25 mouse cellular contexts compared by ENCODE assay signal in the genomic region with DNA sequence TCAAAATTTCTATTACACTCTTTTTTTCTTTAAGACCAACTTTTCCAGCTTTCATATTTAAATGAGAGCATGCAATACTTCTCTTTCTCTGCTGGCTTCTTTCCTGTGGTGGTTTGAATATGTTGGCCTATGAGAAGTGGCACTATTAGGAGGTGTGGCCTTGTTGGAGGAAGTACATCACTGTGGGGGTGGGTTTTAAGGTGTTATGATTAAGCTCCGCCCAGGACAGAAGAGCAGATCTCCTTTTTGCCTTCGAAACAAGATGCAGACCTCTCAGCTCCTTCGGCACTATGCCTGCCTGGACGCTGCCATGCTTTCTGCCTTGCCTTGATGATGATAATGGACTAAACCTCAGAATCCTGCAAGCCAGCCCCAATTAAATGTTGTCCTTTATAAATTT. TPM values are rescaled to one million over a fixed set of nuclear protein-coding genes. Genes with fewer than 3 reads are reported as not detected.
DNase-seq lines count a peak whose midpoint lies in the region; ATAC-seq and TF ChIP-seq lines count a peak whose summit lies in the region.
"Had no signal": no experiment of that assay in that cellular context is flagged by ENCODE, and none has a peak within 500 bp of the region (broad histone marks: within the 10 kb centered on the region; RNA-seq: fewer than 3 reads in every experiment).

No protein-coding gene starts in this region.

- no peak overlapping the region for H3K27ac ChIP-seq in MEL (ENCODE audit: control insufficient read depth, low read depth, low read length)
- H3K27ac ChIP-seq in thymus, adult 2 months (ENCODE audit: control insufficient read depth, insufficient read depth, low read length): no peak overlapping the region
- H3K27ac ChIP-seq in heart, adult 2 months: no peak overlapping the region
- H3K27ac ChIP-seq: embryonic facial prominence, embryonic 15.5 days; forebrain, embryonic 10.5 days; heart, embryonic 13.5 days; hindbrain, embryonic 12.5 days; hindbrain, postnatal 0 days; intestine, embryonic 15.5 days had no signal

- H3K9me3 ChIP-seq in MEL (replicated peaks; ENCODE audit: insufficient read depth, low read length): no peaks in the 10 kb centered on the region
- H3K9me3 ChIP-seq: embryonic facial prominence, embryonic 15.5 days; forebrain, embryonic 10.5 days; heart, embryonic 13.5 days; hindbrain, embryonic 12.5 days; intestine, embryonic 15.5 days had no signal

- 82% methylated on average over 4 of the region's 4 CpGs for WGBS in thymus, adult 2 months
- 75% methylated on average over 4 of the region's 4 CpGs for WGBS in heart, adult 2 months

- no peak for TF ChIP-seq EP300 in MEL (IDR thresholded peaks at IDR 0.05; ENCODE audit: low read depth in 1 of 2, low read length in 2 of 2)
- no peak for TF ChIP-seq EP300 in heart, adult 2 months (IDR thresholded peaks at IDR 0.05; ENCODE audit: insufficient read depth, low read depth, low read length)

- no peaks in the 10 kb centered on the region; a peak in 1 of 4 replicates for H3K4me1 ChIP-seq in MEL (ENCODE audit: control insufficient read depth in 1 of 2, insufficient read depth in 2 of 2, low read length in 2 of 2)
- H3K4me1 ChIP-seq in thymus, adult 2 months (replicated peaks; ENCODE audit: control insufficient read depth, insufficient read depth, low read length): no peaks in the 10 kb centered on the region
- no peaks in the 10 kb centered on the region for H3K4me1 ChIP-seq in heart, adult 2 months (ENCODE audit: control insufficient read depth, insufficient read depth, low read length)
- H3K4me1 ChIP-seq: embryonic facial prominence, embryonic 15.5 days; forebrain, embryonic 10.5 days; heart, embryonic 13.5 days; hindbrain, embryonic 12.5 days; intestine, embryonic 15.5 days had no signal

- peak in 1 of 2 experiments; percentile 43; a peak in 1 of 4 replicates for TF ChIP-seq POLR2A in MEL (IDR thresholded peaks at IDR 0.05; ENCODE audit: control insufficient read depth in 1 of 2, insufficient read depth in 1 of 2, low read depth in 1 of 2, low read length in 2 of 2, poor library complexity in 1 of 2)
- no peak for TF ChIP-seq POLR2A in thymus, adult 2 months (IDR thresholded peaks at IDR 0.05; ENCODE audit: control insufficient read depth, extremely low read depth, insufficient read depth, low read length, poor library complexity)
- TF ChIP-seq POLR2A in heart, adult 2 months (IDR thresholded peaks at IDR 0.05; ENCODE audit: insufficient read depth, low read depth, low read length): no peak

- intact Hi-C loops in heart, adult 2 months (cut with DNase I): loop anchor here (2.0 kb wide), 1 partner anchor 101 kb away; no protein-coding TSS in a partner anchor

- no peaks in the 10 kb centered on the region for H3K36me3 ChIP-seq in MEL (ENCODE audit: control insufficient read depth in 1 of 2, insufficient read depth in 2 of 2, low read length in 2 of 2)
- H3K36me3 ChIP-seq in splenic B cell, adult 2 months (ENCODE audit: control insufficient read depth, insufficient read depth, low read length, poor library complexity, severe bottlenecking): no peaks in the 10 kb centered on the region
- H3K36me3 ChIP-seq in thymus, adult 2 months (ENCODE audit: control insufficient read depth, insufficient read depth, low read length): no peaks in the 10 kb centered on the region
- no peaks in the 10 kb centered on the region for H3K36me3 ChIP-seq in heart, adult 2 months (ENCODE audit: control insufficient read depth, insufficient read depth, low read length)
- H3K36me3 ChIP-seq: embryonic facial prominence, embryonic 15.5 days; forebrain, embryonic 10.5 days; heart, embryonic 13.5 days; hindbrain, embryonic 12.5 days; intestine, embryonic 15.5 days had no signal

- peak; percentile 52; the same call in 1 of the 2 replicates for ATAC-seq in common myeloid progenitor, adult 5-6 weeks (replicated peaks; ENCODE audit: low read depth, poor library complexity, severe bottlenecking)
- no peak for ATAC-seq in frontal cortex, adult (ENCODE audit: low TSS enrichment)
- ATAC-seq: forebrain, embryonic 14.5 days; hindbrain, postnatal 0 days; intestine, embryonic 15.5 days had no signal

- H3K79me2 ChIP-seq in MEL (ENCODE audit: control insufficient read depth, insufficient read depth, low read length, poor library complexity): no peaks in the 10 kb centered on the region
- no peaks in the 10 kb centered on the region for H3K79me2 ChIP-seq in heart, adult 2 months (replicated peaks; ENCODE audit: control insufficient read depth, insufficient read depth, low read length)

- H3K27me3 ChIP-seq in MEL (ENCODE audit: control insufficient read depth in 1 of 2, insufficient read depth in 2 of 2, low read length in 2 of 2): peaks cover 0 to 10% of the 10 kb centered on the region in 2 experiments; a peak in 1 of 4 replicates
- H3K27me3 ChIP-seq in splenic B cell, adult 2 months (ENCODE audit: control insufficient read depth, insufficient read depth, low read length, poor library complexity, severe bottlenecking): no peaks in the 10 kb centered on the region
- no peaks in the 10 kb centered on the region for H3K27me3 ChIP-seq in thymus, adult 2 months (ENCODE audit: control insufficient read depth, insufficient read depth, low read length)
- H3K27me3 ChIP-seq in heart, adult 2 months (ENCODE audit: control insufficient read depth, insufficient read depth, low read length): no peaks in the 10 kb centered on the region
- H3K27me3 ChIP-seq: embryonic facial prominence, embryonic 15.5 days; heart, embryonic 13.5 days; hindbrain, embryonic 12.5 days; intestine, embryonic 15.5 days had no signal

- no peak for TF ChIP-seq RAD21 in MEL (IDR thresholded peaks at IDR 0.05; ENCODE audit: low read depth, low read length)

- no peak for TF ChIP-seq CTCF in MEL (IDR thresholded peaks at IDR 0.05 in 2 of 3, conservative IDR thresholded peaks at IDR 0.05 in 1 of 3; ENCODE audit: control insufficient read depth in 1 of 3, insufficient read depth in 1 of 3, low read depth in 2 of 3, low read length in 3 of 3, poor library complexity in 1 of 3, severe bottlenecking in 1 of 3)
- TF ChIP-seq CTCF in thymus, adult 2 months (IDR thresholded peaks at IDR 0.05; ENCODE audit: borderline replicate concordance, control insufficient read depth, extremely low read depth, insufficient read depth, low read length, poor library complexity): no peak
- TF ChIP-seq CTCF in heart, adult 2 months (IDR thresholded peaks at IDR 0.05): no peak

- H3K9ac ChIP-seq in MEL (ENCODE audit: control insufficient read depth, low read depth, low read length, poor library complexity, severe bottlenecking): no peak overlapping the region
- H3K9ac ChIP-seq in heart, adult 2 months (ENCODE audit: low read depth, low read length): no peak overlapping the region
- H3K9ac ChIP-seq: embryonic facial prominence, embryonic 15.5 days; heart, embryonic 13.5 days; hindbrain, embryonic 12.5 days; intestine, embryonic 15.5 days had no signal

- peak; percentile 75 for DNase-seq in 416B (ENCODE audit: low read depth)
- DNase-seq in MEL (ENCODE audit: low read depth, low spot score): peak; percentile 83
- DNase-seq in splenic B cell, adult 2 months (ENCODE audit: low read depth, low spot score): peak; percentile 16
- no peak for DNase-seq in thymus, adult 2 months
- DNase-seq in heart, adult 2 months: no peak
- DNase-seq: adrenal gland, postnatal 10 days; cerebellum, adult 18-20 months; cerebellum, postnatal 10 days; embryo, embryonic 11 days; gastrocnemius, postnatal 36 days; heart, postnatal 4 days; kidney, adult 18-20 months had no signal

- no peak overlapping the region for H3K4me3 ChIP-seq in MEL (ENCODE audit: control insufficient read depth in 1 of 2, insufficient read depth in 1 of 2, low read depth in 2 of 2, low read length in 2 of 2)
- no peak overlapping the region for H3K4me3 ChIP-seq in thymus, adult 2 months (ENCODE audit: control insufficient read depth, insufficient read depth, low read length)
- no peak overlapping the region for H3K4me3 ChIP-seq in heart, adult 2 months
- H3K4me3 ChIP-seq: embryonic facial prominence, embryonic 15.5 days; erythroblast, embryonic 14.5 days; forebrain, embryonic 10.5 days; heart, embryonic 13.5 days; hindbrain, embryonic 12.5 days; intestine, embryonic 15.5 days had no signal

TF ChIP-seq in MEL, 35 proteins besides CTCF, POLR2A, EP300 and RAD21 (continues in another document):
- TF ChIP-seq USF1 (IDR thresholded peaks at IDR 0.05; ENCODE audit: low read depth, low read length): no peak
- no peak for TF ChIP-seq CHD1 (IDR thresholded peaks at IDR 0.05; ENCODE audit: low read depth, low read length)
- TF ChIP-seq MYB (IDR thresholded peaks at IDR 0.05; ENCODE audit: low read depth, low read length): no peak
- no peak for TF ChIP-seq NRF1 (IDR thresholded peaks at IDR 0.05; ENCODE audit: insufficient read depth, low read depth, low read length, poor library complexity, severe bottlenecking)

RNA-seq across cellular contexts. Expression of a gene that starts 11.5 kb away (rescaled TPM):
- not detected in 2 replicates for total RNA-seq in MEL (2012; rRNA removed)
- polyA plus RNA-seq in MEL (2012; ENCODE audit: insufficient read depth in 1 of 2, insufficient read length in 2 of 2, low read depth in 1 of 2, low replicate concordance in 2 of 2, missing spikeins in 1 of 2): not detected
- total RNA-seq in common myeloid progenitor, adult 5-6 weeks (2017): not detected in 2 replicates
- polyA plus RNA-seq in thymus, adult 2 months (2012; rRNA removed): 0.18 and 0.26 TPM in 2 replicates
- not detected for total RNA-seq in heart, adult 2 months (2021)
- polyA plus RNA-seq in heart, adult 2 months (2012; rRNA removed): 0.23 TPM in 2 replicates
- total RNA-seq: adrenal gland, postnatal 10 days; gastrocnemius, adult 8-10 months; gastrocnemius, postnatal 36 days; heart, postnatal 4 days had no signal
- polyA plus RNA-seq: embryonic facial prominence, embryonic 11.5 days; embryonic facial prominence, embryonic 15.5 days; erythroblast, embryonic 14.5 days; forebrain, embryonic 10.5 days; forebrain, embryonic 14.5 days; heart, embryonic 13.5 days; heart, postnatal 0 days; hindbrain, embryonic 12.5 days; hindbrain, postnatal 0 days; intestine, embryonic 15.5 days had no signal

RNA-seq across cellular contexts. Expression of a gene that starts 24.3 kb away (rescaled TPM):
- total RNA-seq in MEL (2012; rRNA removed): 0.56 and 1.0 TPM in 2 replicates
- 1 to 10 TPM in 1 of 2 experiments, not detected in 1; 1.8 TPM for polyA plus RNA-seq in MEL (2012; ENCODE audit: insufficient read depth in 1 of 2, insufficient read length in 2 of 2, low read depth in 1 of 2, low replicate concordance in 2 of 2, missing spikeins in 1 of 2)
- total RNA-seq in common myeloid progenitor, adult 5-6 weeks (2017): 12.7 and 14.6 TPM in 2 replicates
- 39.3 and 46.0 TPM in 2 replicates for polyA plus RNA-seq in thymus, adult 2 months (2012; rRNA removed)
- total RNA-seq in heart, adult 2 months (2021): 10 to 100 TPM in 1 of 2 experiments, 1 to 10 TPM in 1; 9.7 to 10.6 TPM
- polyA plus RNA-seq in heart, adult 2 months (2012; rRNA removed): 21.8 and 52.4 TPM in 2 replicates
- polyA plus RNA-seq: erythroblast, embryonic 14.5 days had no signal

RNA-seq across cellular contexts. Expression of a gene that starts 36.5 kb away (rescaled TPM):
- total RNA-seq in MEL (2012; rRNA removed): not detected in 2 replicates
- polyA plus RNA-seq in MEL (2012; ENCODE audit: insufficient read depth in 1 of 2, insufficient read length in 2 of 2, low read depth in 1 of 2, low replicate concordance in 2 of 2, missing spikeins in 1 of 2): not detected
- total RNA-seq in common myeloid progenitor, adult 5-6 weeks (2017): 0.18 TPM in 1 of 2 replicates, not detected in the other
- polyA plus RNA-seq in thymus, adult 2 months (2012; rRNA removed): 0.11 and 0.27 TPM in 2 replicates
- not detected for total RNA-seq in heart, adult 2 months (2021)
- polyA plus RNA-seq in heart, adult 2 months (2012; rRNA removed): 0.49 TPM in 1 of 2 replicates, not detected in the other
- polyA plus RNA-seq: erythroblast, embryonic 14.5 days had no signal

RNA-seq across cellular contexts. Expression of a gene that starts 58.7 kb away (rescaled TPM):
- total RNA-seq in MEL (2012; rRNA removed): not detected in 2 replicates
- polyA plus RNA-seq in MEL (2012; ENCODE audit: insufficient read depth in 1 of 2, insufficient read length in 2 of 2, low read depth in 1 of 2, low replicate concordance in 2 of 2, missing spikeins in 1 of 2): not detected
- total RNA-seq in common myeloid progenitor, adult 5-6 weeks (2017): 0.34 TPM in 1 of 2 replicates, not detected in the other
- polyA plus RNA-seq in thymus, adult 2 months (2012; rRNA removed): 0.04 and 0.10 TPM in 2 replicates
- total RNA-seq in heart, adult 2 months (2021): not detected
- 0.06 and 0.09 TPM in 2 replicates for polyA plus RNA-seq in heart, adult 2 months (2012; rRNA removed)
- total RNA-seq: gastrocnemius, adult 8-10 months; gastrocnemius, postnatal 36 days had no signal
- polyA plus RNA-seq: embryonic facial prominence, embryonic 11.5 days; erythroblast, embryonic 14.5 days; forebrain, embryonic 10.5 days; heart, postnatal 0 days had no signal

Comparison
In these comparisons a context has a peak if more than half of its experiments do, and no peak if none do; other contexts are left out.
1. DNase-seq: peak in 416B (single experiment), MEL (single experiment) and splenic B cell, adult 2 months (single experiment); none in thymus, adult 2 months (single experiment) and heart, adult 2 months (0 of 2).